Mouse (Mus musculus) erythroblast, embryonic 14.5 days (primary cell): ENCODE data around the gene Nrxn3.

ENCODE experiments used
- GATA1 ChIP-seq: IDR thresholded peaks from 2 replicates; pipeline ENCODE4 v1.6.1; 2012; ENCODE audit warnings: low read length, inconsistent platforms, mixed read lengths
- TAL1 ChIP-seq: IDR thresholded peaks from 3 replicates; pipeline ENCODE4 v1.6.1; 2012; ENCODE audit warnings: low read length, inconsistent platforms, mixed read lengths

GRCm38 (mm10) chr12:88726316-88726715 lies 3.6 kb downstream of the Nrxn3 start:
- TF ChIP-seq GATA1: no peak
- no peak for TF ChIP-seq TAL1
